Mouse (Mus musculus): ENCODE data around the gene Defb6.

Defb6 gene

DNA sequence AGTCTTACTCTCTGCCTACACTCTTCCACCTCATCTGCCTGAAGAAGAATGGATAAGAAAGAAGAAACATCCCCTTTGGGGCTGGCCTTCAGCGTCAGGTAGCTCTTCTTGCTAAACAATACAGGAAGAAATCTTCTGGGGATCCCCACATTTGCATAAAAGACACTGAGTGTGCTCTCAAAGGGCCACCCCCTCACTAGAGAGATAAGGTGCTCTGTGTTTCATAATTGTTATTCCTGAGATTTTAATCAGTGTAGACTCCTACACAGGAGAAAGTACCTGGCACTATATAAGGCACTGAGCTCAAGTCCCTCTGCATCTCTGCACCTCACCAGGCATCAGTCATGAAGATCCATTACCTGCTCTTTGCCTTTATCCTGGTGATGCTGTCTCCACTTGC lies at the start of gene Defb6:
TSS of gene Defb6 (plus strand) at position 318 of the 400 bp plus-strand sequence.
- no peak for DNase-seq (ENCODE audit: low spot score)

DNA sequence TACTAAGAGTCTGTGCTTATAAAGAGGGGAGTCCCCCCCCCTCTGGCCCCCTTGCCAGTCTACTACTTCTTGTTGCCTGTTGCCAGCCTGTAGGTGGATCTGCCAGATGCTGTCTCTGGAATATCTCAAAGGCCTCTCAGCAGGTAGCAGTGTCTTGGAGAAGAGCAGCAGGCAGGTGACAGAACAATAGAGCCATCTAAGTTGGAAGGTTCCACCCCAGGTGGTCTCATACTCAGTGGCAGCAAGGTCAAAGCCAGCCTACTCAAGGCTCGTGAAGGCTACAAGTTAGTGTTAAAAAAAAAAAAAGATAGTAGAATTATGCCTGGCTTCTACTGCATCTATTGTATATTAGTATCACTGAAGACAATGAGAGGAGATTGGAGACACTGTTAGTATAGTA lies 12.8 kb downstream of the Defb6 start:
- no peak for DNase-seq (ENCODE audit: low spot score)

DNA sequence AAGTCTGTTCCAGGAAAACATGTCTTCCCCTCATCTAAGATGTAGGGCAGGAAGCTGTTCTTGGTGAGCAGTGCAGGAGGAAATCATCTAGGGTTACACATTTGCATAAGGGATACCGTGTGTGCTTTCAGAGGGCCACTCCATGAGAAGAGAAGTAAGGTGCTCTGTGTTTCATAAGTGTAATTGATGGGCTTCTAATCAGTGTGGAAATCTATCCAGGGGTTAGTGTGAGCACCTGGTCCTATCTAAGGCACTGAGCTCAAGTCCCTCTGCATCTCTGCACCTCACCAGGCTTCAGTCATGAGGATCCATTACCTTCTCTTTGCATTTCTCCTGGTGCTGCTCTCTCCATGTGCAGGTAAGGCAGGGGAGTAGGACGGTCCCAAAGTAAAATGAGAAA lies 14.3 kb downstream of the Defb6 start, which contains the start of gene Defb46:
TSS of gene Defb46 (plus strand) at position 301 of the 400 bp plus-strand sequence.
- DNase-seq (ENCODE audit: low spot score): no peak

DNA sequence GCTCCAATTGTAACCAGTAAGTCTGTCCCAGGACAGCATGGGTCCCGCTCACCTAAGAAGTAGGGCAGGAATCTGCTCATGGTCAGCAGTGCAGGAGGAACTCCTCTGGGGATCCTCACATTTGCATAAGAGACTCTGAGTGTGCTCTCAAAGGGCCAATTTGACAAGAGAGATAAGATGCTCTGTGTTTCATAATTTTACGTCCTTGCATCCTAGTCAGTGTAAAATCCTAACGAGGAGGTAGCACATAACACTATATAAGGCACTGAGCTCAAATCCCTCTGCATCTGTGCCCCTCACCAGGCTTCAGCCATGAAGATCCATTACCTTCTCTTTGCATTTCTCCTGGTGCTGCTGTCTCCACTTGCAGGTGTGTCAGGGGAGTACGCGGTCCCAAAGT lies 22.0 kb downstream of the Defb6 start, which contains the start of gene Defb5:
TSS of gene Defb5 (plus strand) at position 301 of the 400 bp plus-strand sequence.
- no peak for DNase-seq (ENCODE audit: low spot score)

DNA sequence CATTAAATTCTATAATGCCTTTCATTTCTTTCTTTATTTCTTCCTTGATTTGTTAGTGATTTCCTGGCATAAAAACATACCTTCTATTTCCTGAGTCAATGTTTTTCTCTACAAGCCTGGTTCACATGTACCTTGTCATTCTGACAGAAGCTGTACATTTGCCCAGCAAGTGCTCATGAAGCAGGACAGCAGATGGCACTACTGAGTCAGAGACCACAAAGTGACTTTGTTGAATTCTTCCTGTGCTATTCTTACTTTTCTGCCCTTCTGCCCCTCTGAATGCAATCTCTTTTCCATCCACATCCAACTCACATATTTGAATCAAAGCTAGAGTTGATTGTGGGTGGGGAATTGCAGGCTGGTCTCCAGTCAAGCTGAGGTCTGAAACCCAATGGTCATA lies 32.9 kb downstream of the Defb6 start:
- DNase-seq (ENCODE audit: low spot score): no peak

DNA sequence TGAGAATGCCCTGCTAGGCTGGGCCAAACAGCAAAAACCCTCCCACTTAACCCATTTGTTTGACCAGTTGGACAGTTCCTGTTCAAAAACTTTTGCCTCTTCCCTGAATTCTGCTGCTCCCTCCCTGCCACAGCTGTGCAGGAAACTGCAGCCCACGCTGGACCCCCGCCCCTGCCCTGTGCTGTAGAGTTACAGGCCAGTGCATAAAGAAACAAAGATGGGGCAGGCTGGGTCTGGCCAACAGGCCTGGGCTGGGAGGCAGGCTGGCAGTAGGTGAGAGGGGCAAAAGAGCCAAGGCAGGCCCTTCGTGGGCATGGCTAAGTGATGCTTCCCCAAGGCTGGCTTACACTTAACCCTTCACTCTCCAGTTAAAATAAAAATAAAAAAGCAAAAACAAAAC lies 34.4 kb downstream of the Defb6 start:
- no peak for DNase-seq (ENCODE audit: low spot score)
